Mouse (Mus musculus) embryo, embryonic 11 days (tissue): ENCODE data around the gene Chst8.
A peak's percentile ranks its signal among the peaks of the same experiment; 100 is the strongest.

Source experiments
- DNase-seq: peaks from one replicate; pipeline ENCODE4 v3.0.0-alpha.2; 2015

Gene Chst8

GRCm38 (mm10) chr7:34799404-34799771 is 13.1 kb downstream of the Chst8 start:
- no peak for DNase-seq

GRCm38 (mm10) chr7:34798441-34799403 is 13.8 kb downstream of the Chst8 start:
- peak; percentile 68 for DNase-seq

DNA sequence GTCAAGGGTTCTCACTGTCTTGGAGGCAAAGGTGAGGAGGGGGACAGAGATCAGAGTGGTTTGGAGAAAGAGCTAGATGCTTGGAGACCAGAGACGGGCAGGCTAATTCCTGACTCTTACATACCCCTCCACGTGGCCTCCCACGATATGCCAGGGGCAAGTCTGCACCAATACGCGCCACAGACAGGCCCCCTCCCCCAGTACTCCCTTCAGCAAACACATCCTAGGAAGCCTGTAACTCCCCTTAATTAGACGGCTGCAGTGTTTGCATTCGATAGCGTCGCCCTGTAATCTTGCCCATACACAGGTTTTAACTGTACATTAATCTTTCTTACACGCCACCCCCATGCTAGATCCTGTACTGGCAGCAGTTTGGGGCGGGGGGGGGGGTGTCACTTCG is 14.5 kb downstream of the Chst8 start:
- peak; percentile 43 for DNase-seq

- DNase-seq = no peak
These were observed 22.1 kb downstream of the Chst8 start for GRCm38 (mm10) chr7:34790459-34790858.

DNA sequence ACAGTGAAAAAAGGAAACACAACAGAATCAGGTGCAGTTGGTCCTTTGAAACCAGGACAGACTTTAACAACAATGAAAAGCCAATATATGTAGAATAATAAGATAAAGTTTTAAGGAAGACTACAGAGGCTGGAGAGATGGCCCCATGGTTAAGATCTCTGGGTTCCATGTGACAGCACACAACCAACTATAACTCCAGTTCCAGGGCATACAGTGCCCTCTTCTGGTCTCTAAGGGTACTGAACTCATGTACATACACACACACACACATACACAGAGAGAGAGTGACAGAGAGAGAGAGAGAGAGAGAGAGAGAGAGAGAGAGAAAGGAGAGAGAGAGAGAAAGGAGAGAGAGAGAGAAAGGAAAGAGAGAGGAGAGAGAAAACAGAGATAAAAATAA is 25.3 kb downstream of the Chst8 start:
- no peak for DNase-seq

- DNase-seq = peak; percentile 37
These were observed 27.5 kb downstream of the Chst8 start for GRCm38 (mm10) chr7:34785052-34785451.

DNA sequence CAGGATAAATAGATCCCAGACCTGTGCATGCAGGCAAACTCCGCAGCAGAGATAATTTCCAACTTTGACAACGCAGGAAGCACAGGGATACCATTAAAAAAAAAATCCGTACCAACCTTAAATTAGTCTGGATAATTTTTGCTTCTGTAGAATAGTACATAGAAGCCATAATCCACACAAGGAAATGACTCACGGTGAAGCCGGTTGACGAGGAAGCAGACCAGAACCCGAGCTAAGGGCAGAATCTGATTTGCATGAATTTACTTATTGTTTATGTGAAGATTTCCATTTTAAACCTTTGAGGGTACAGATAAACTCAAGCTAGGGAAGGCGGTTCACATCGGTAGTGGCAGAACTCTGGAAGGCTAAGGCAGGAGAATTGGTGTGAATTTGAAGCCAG is 28.0 kb downstream of the Chst8 start:
- DNase-seq = no peak

DNA sequence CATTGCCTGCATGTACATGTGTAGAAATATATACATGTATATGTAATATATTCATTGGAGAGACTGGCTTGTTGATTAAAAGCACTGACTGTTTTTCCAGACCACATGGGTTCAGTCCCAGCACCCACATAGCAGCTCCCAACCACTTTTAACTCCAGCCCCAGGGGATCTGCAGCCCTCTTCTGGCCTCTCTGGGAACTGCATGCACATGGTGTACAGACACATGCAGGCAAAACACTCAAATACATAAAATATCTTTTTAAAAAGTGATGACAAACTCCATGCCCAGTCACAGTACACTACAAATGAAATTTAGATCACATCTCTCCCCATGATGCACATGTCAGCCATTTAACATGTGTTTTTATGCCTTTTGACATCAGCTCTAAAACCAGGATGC is 30.5 kb downstream of the Chst8 start:
- no peak for DNase-seq

DNA sequence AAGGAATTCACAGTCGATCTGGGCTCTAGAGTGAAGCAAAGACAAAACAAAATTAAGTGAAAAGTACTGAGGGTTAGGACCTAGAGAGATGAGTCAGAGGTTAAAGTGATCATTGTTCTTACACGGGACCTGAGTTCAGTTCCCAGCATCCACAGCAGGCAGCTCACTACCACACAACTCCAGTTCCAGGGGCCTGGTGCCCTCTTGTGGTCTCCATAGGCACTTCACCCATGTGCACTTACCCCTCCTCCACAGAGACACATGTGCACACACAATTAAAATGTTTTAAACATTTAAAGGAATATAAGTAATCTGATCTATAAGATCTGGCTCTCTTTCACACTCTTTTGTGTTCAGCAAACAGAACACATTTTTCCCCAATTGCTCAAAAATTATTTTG is 31.3 kb downstream of the Chst8 start:
- no peak for DNase-seq

- DNase-seq = no peak
These were observed 34.1 kb downstream of the Chst8 start for GRCm38 (mm10) chr7:34778426-34778825.

GRCm38 (mm10) chr7:34775659-34776058 is 36.9 kb downstream of the Chst8 start:
- no peak for DNase-seq

GRCm38 (mm10) chr7:34774947-34775346 is 37.6 kb downstream of the Chst8 start:
- DNase-seq = no peak

GRCm38 (mm10) chr7:34774020-34774419 is 38.5 kb downstream of the Chst8 start:
- DNase-seq = no peak

DNA sequence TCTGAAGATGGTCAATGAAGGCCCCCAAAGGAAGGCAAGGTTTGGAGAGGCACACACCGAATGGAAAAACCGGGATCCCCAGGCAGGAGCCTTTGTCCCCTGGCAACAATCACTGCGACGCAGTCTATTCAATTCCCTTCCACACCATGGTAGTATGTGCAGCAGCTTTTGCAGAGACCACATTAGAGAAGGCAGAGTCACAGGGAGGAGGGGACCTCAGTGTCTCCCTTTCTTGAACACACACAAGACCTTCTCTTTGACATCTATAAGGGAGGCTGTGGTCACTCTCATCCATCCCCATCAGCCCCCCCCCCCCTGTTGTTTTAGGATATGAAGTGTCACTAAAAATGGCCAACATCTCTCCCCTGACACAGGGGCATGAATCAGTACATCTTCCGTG is 39.2 kb downstream of the Chst8 start:
- no peak for DNase-seq

GRCm38 (mm10) chr7:34769531-34769930 is 43.0 kb downstream of the Chst8 start:
- DNase-seq = no peak

DNA sequence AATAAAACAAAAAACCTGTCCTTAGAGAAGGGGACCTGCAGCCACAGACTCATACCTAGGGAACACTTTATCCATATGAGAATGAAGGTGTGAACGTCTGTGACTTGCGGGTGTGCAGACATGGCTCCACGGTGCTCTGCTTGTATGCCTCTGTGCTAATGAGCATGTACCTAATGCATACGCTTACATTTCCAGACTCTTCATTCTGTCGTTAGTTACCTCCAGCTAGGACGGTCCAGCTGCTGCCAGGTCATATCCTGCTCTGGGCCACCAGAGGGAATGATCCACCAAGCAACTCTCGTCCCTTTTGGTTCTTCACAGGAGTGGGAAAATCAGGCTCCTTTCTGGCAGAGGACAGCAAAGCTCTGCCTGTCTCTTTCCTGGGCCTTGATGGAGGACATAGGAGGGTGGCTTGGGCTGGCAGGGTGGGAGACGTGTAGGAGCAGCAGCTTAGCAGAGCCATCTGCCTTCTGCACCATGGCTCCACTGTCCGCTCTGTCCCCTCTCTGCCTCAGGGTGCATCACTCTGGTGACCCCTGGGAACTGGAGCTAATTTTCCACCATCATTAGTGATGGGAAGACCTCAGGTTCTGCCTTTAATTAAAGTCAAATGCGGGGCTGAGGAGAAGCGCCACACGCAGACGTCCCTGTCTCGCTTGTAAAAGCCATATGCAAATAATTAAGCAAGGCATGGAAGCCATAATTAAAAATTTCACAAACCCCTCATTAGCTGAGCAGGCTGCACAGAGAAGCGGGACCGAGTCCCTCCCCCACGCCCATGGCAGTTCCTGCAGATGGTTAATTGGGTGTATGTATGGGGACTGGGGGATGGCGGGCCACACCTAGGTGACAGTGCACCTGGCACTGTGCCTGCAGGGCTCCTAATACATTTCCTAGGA is 48.0 kb downstream of the Chst8 start:
- DNase-seq = no peak

GRCm38 (mm10) chr7:34759378-34759822 is 53.1 kb downstream of the Chst8 start:
- no peak for DNase-seq

DNA sequence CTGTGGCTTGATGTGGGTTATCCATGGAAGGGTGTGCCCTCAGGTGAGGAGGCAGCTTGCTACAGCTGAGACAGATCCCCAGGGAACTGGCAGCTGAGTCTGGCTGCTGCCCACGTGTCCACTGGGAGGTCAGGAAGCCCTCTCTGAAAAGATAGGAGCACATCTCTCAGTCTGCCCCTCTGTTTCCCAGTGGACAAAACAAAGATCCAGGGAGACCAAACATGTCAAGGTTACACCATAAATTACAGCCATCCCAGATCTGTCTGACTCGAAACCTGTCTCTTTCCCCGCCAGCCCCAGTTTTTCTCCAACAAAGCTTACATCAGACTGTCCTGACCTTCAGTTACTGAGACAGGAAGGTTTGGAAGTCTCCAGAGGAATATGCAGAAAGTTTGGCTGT is 53.8 kb downstream of the Chst8 start:
- DNase-seq = no peak

GRCm38 (mm10) chr7:34757513-34757912 is 55.0 kb downstream of the Chst8 start:
- DNase-seq = no peak

DNA sequence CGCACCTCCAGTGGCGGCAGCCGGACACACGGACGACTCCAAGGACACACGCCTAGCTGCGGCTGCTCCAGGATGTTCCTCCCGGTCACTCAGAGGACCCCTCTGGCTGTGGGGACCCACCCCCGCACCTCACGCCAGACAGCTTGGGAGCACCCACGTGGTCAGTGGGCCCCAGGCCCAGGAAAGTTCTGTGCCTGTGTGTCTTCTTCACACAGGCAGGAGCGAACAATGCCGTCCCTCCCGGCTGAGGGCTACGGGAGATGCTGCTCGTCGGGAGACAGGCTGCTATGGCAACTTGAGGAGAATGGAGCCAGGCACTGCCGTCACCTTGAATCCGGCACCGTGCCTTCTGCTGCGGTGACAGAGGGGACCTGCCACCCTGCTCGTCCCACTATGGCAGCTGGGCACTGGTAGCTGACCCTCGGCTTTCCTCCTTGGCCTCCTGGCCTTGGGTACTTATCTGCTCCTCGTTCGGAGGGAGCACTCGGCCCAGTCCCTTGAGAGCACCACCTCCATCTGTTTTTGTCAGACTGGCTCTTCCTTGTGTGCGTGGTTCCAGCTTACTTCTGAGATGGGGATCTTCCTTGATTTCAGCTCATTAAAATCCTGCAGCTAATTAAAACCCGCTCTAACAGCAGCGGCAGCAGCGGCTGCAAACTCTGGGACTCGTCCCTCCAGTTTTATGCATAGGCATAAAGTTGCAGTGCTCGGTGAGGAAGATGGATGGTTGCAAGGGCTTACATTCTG is 59.2 kb downstream of the Chst8 start:
- peak; percentile 33 for DNase-seq

GRCm38 (mm10) chr7:34752151-34752762 is 60.3 kb downstream of the Chst8 start:
- DNase-seq = peak; percentile 56

DNA sequence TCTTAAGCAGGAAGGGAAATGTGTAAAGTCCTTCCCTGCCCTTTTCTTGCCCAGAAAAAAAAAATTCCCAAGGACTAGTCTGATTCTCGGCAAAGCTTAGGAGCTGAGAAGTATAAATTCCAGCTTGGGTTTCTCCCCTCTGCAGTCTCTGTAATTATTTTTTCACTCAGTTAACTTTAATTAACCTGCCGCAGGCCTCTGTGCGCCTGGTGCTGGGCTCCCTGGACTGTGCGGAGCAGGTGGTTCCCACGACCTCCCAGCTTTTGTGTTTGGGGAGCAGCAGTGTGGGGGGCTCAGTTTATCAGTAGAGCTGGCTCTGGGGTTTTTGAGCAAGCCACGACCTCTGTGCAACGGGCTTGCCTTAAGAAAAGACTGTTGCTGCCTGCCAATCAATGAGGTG is 62.2 kb downstream of the Chst8 start:
- no peak for DNase-seq
